Mouse (Mus musculus): ENCODE results near the gene Cwc22.
"Not testable (repeated sequence)": the region's sequence is repeated elsewhere in the genome, so short reads cannot be mapped to it uniquely, and the experiment has no call there.

Cwc22 gene

GRCm38 (mm10) chr2:77898436-77898835 lies 47.7 kb downstream of the Cwc22 start:
- DNase-seq (ENCODE audit: low read depth, low spot score), result no peak

GRCm38 (mm10) chr2:77897988-77898387 lies 48.2 kb downstream of the Cwc22 start:
- no peak for DNase-seq (ENCODE audit: low read depth, low spot score)

- DNase-seq (ENCODE audit: low read depth, low spot score), result no peak
These were observed 48.6 kb downstream of the Cwc22 start for GRCm38 (mm10) chr2:77897558-77897899.

- no peak for DNase-seq (ENCODE audit: low read depth, low spot score)
These were observed 49.2 kb downstream of the Cwc22 start for GRCm38 (mm10) chr2:77896843-77897557.

GRCm38 (mm10) chr2:77895906-77896570 lies 50.1 kb downstream of the Cwc22 start:
- not testable (repeated sequence) for DNase-seq (ENCODE audit: low read depth, low spot score)

- DNase-seq (ENCODE audit: low read depth, low spot score), result no peak
These were observed 51.3 kb downstream of the Cwc22 start for GRCm38 (mm10) chr2:77894896-77895295.

GRCm38 (mm10) chr2:77893505-77893904 lies 52.7 kb downstream of the Cwc22 start:
- DNase-seq (ENCODE audit: low read depth, low spot score), result no peak

GRCm38 (mm10) chr2:77892573-77892972 lies 53.6 kb downstream of the Cwc22 start:
- no peak for DNase-seq (ENCODE audit: low read depth, low spot score)

GRCm38 (mm10) chr2:77890836-77891438 lies 55.2 kb downstream of the Cwc22 start:
- DNase-seq (ENCODE audit: low read depth, low spot score), result no peak

GRCm38 (mm10) chr2:77889949-77890348 lies 56.2 kb downstream of the Cwc22 start:
- no peak for DNase-seq (ENCODE audit: low read depth, low spot score)

- DNase-seq (ENCODE audit: low read depth, low spot score), result no peak
These were observed 56.8 kb downstream of the Cwc22 start for GRCm38 (mm10) chr2:77889401-77889800.

- DNase-seq (ENCODE audit: low read depth, low spot score), result no peak
These were observed 57.3 kb downstream of the Cwc22 start for GRCm38 (mm10) chr2:77888826-77889225.

- no peak for DNase-seq (ENCODE audit: low read depth, low spot score)
These were observed 58.1 kb downstream of the Cwc22 start for GRCm38 (mm10) chr2:77888056-77888455.

GRCm38 (mm10) chr2:77887166-77887565 lies 59.0 kb downstream of the Cwc22 start:
- no peak for DNase-seq (ENCODE audit: low read depth, low spot score)

GRCm38 (mm10) chr2:77885491-77886130 lies 60.6 kb downstream of the Cwc22 start:
- DNase-seq (ENCODE audit: low read depth, low spot score), result no peak

GRCm38 (mm10) chr2:77885036-77885435 lies 61.1 kb downstream of the Cwc22 start:
- DNase-seq (ENCODE audit: low read depth, low spot score), result no peak

GRCm38 (mm10) chr2:77884491-77884890 lies 61.7 kb downstream of the Cwc22 start:
- no peak for DNase-seq (ENCODE audit: low read depth, low spot score)

GRCm38 (mm10) chr2:77882961-77883360 lies 63.2 kb downstream of the Cwc22 start:
- DNase-seq (ENCODE audit: low read depth, low spot score), result no peak

- DNase-seq (ENCODE audit: low read depth, low spot score), result no peak
These were observed 64.6 kb downstream of the Cwc22 start for GRCm38 (mm10) chr2:77881301-77882199.

- no peak for DNase-seq (ENCODE audit: low read depth, low spot score)
These were observed 65.8 kb downstream of the Cwc22 start for GRCm38 (mm10) chr2:77880351-77880750.

- DNase-seq (ENCODE audit: low read depth, low spot score), result no peak
These were observed 66.4 kb downstream of the Cwc22 start for GRCm38 (mm10) chr2:77879736-77880135.
